In genomic region chr13:35947354-35948000, GRCm38 (mm10) we compare ENCODE assay signal across 9 mouse cellular contexts. TPM values are rescaled to one million over a fixed set of nuclear protein-coding genes. Genes with fewer than 3 reads are reported as not detected.
DNase-seq lines count a peak whose midpoint lies in the region; ATAC-seq and TF ChIP-seq lines count a peak whose summit lies in the region.
"Had no signal": no experiment of that assay in that cellular context is flagged by ENCODE, and none has a peak within 500 bp of the region (broad histone marks: within the 10 kb centered on the region; RNA-seq: fewer than 3 reads in every experiment).

No protein-coding gene starts in this region.

- no peak overlapping the region for H3K27ac ChIP-seq in kidney, postnatal 0 days
- no peak overlapping the region for H3K27ac ChIP-seq in liver, embryonic 13.5 days
- no peak overlapping the region for H3K27ac ChIP-seq in neural tube, embryonic 15.5 days (replicated peaks)
- H3K27ac ChIP-seq: heart, embryonic 15.5 days had no signal

- H3ac ChIP-seq in C2C12 (ENCODE audit: control insufficient read depth, insufficient read length, low read depth): no peak overlapping the region

- peak; percentile 76 for TF ChIP-seq CTCF in C2C12 (IDR thresholded peaks at IDR 0.05; ENCODE audit: control insufficient read depth, insufficient read depth, insufficient read length)
- TF ChIP-seq CTCF in kidney, postnatal 0 days (IDR thresholded peaks at IDR 0.05; ENCODE audit: low read depth): peak; percentile 96

- intact Hi-C loops in gastrocnemius, postnatal 14 days (cut with DNase I; ENCODE audit: low total_unique reads): loop anchor here (5.0 kb wide), 1 partner anchor 175 kb away; no protein-coding TSS in a partner anchor

- DNase-seq in adrenal gland, adult 8-10 months: peak; percentile 40
- DNase-seq in embryo, embryonic 10.5 days (ENCODE audit: low spot score): peak; percentile 90
- DNase-seq in gastrocnemius, postnatal 14 days: peak; percentile 74
- DNase-seq in kidney, postnatal 0 days (ENCODE audit: low spot score): peak; percentile 94
- DNase-seq in liver, embryonic 13.5 days: peak; percentile 46
- DNase-seq in testis, postnatal 10 days (ENCODE audit: low spot score): peak; percentile 90

- 22% methylated on average over 14 of the region's 14 CpGs for WGBS in kidney, postnatal 0 days
- 18% methylated on average over 14 of the region's 14 CpGs for WGBS in liver, embryonic 13.5 days (ENCODE audit: insufficient replicate concordance)
- 22% methylated on average over 14 of the region's 14 CpGs for WGBS in neural tube, embryonic 15.5 days

- H3K79me2 ChIP-seq in C2C12 (ENCODE audit: control insufficient read depth, insufficient read depth): no peaks in the 10 kb centered on the region

- H3K4me1 ChIP-seq in kidney, postnatal 0 days (replicated peaks; ENCODE audit: insufficient read depth, low read length): no peaks in the 10 kb centered on the region; the same call in 1 of the 2 replicates
- H3K4me1 ChIP-seq in liver, embryonic 13.5 days (replicated peaks): no peaks in the 10 kb centered on the region
- H3K4me1 ChIP-seq in neural tube, embryonic 15.5 days: no peaks in the 10 kb centered on the region
- H3K4me1 ChIP-seq: heart, embryonic 15.5 days had no signal

- H3K4me2 ChIP-seq in kidney, postnatal 0 days (ENCODE audit: low read length): no peak overlapping the region
- no peak overlapping the region for H3K4me2 ChIP-seq in liver, embryonic 13.5 days
- H3K4me2 ChIP-seq in neural tube, embryonic 15.5 days: no peak overlapping the region
- H3K4me2 ChIP-seq: heart, embryonic 15.5 days had no signal

- H3K4me3 ChIP-seq in C2C12 (ENCODE audit: insufficient read depth, poor library complexity, severe bottlenecking): no peak overlapping the region
- H3K4me3 ChIP-seq in kidney, postnatal 0 days (replicated peaks; ENCODE audit: low read depth, low read length): no peak overlapping the region
- no peak overlapping the region for H3K4me3 ChIP-seq in liver, embryonic 13.5 days (replicated peaks)
- no peak overlapping the region for H3K4me3 ChIP-seq in neural tube, embryonic 15.5 days (replicated peaks)
- H3K4me3 ChIP-seq: heart, embryonic 15.5 days had no signal

- H3K9me3 ChIP-seq in kidney, postnatal 0 days (replicated peaks; ENCODE audit: low read length): no peaks in the 10 kb centered on the region
- no peaks in the 10 kb centered on the region for H3K9me3 ChIP-seq in liver, embryonic 13.5 days (replicated peaks)
- no peaks in the 10 kb centered on the region for H3K9me3 ChIP-seq in neural tube, embryonic 15.5 days (replicated peaks)
- H3K9me3 ChIP-seq: heart, embryonic 15.5 days had no signal

- peaks cover 14% of the 10 kb centered on the region for H3K27me3 ChIP-seq in C2C12 (ENCODE audit: control insufficient read depth, insufficient read depth, insufficient read length)
- no peaks in the 10 kb centered on the region for H3K27me3 ChIP-seq in kidney, postnatal 0 days (ENCODE audit: insufficient read depth, low read length)
- no peaks in the 10 kb centered on the region for H3K27me3 ChIP-seq in liver, embryonic 13.5 days
- H3K27me3 ChIP-seq in neural tube, embryonic 15.5 days (replicated peaks): 0 out of 2 replicates have a peak, but pooled peaks cover 3% of the 10 kb centered on the region
- H3K27me3 ChIP-seq: heart, embryonic 15.5 days had no signal

- no peaks in the 10 kb centered on the region for H3K79me3 ChIP-seq in C2C12 (ENCODE audit: low read depth)

- H3K9ac ChIP-seq in kidney, postnatal 0 days (ENCODE audit: low read depth, low read length): no peak overlapping the region
- no peak overlapping the region for H3K9ac ChIP-seq in liver, embryonic 13.5 days
- H3K9ac ChIP-seq in neural tube, embryonic 15.5 days (replicated peaks): no peak overlapping the region
- H3K9ac ChIP-seq: heart, embryonic 15.5 days had no signal

- ATAC-seq in kidney, postnatal 0 days (replicated peaks; ENCODE audit: low FRiP score, low read depth): no peak
- ATAC-seq in liver, embryonic 13.5 days (ENCODE audit: low read depth): no peak
- ATAC-seq in neural tube, embryonic 15.5 days (ENCODE audit: low FRiP score): peak; percentile 74

- no peaks in the 10 kb centered on the region for H3K36me3 ChIP-seq in C2C12 (ENCODE audit: control insufficient read depth, insufficient read depth)
- no peaks in the 10 kb centered on the region for H3K36me3 ChIP-seq in kidney, postnatal 0 days (ENCODE audit: insufficient read depth, low read length)
- no peaks in the 10 kb centered on the region for H3K36me3 ChIP-seq in liver, embryonic 13.5 days
- H3K36me3 ChIP-seq in neural tube, embryonic 15.5 days: no peaks in the 10 kb centered on the region
- H3K36me3 ChIP-seq: heart, embryonic 15.5 days had no signal

TF ChIP-seq in C2C12, 6 proteins besides CTCF, POLR2A, EP300 and RAD21:
- no peak for TF ChIP-seq MAX (IDR thresholded peaks at IDR 0.05)
- TF ChIP-seq USF1 (IDR thresholded peaks at IDR 0.05; ENCODE audit: low read depth): no peak
- TF ChIP-seq CEBPB (IDR thresholded peaks at IDR 0.05; ENCODE audit: low read depth): no peak
- TF ChIP-seq MYOG (IDR thresholded peaks at IDR 0.05; ENCODE audit: control insufficient read depth, extremely low read depth, insufficient read length): no peak

RNA-seq across cellular contexts. Expression of gene Ppp1r3g, which starts 11.2 kb away (rescaled TPM):
- polyA plus RNA-seq in C2C12 (2012; fragmentation: generic; extraction: Trizol): not detected
- under 1 TPM; 0.19 to 0.43 (median 0.29) TPM for total RNA-seq in adrenal gland, adult 8-10 months (2022)
- total RNA-seq in gastrocnemius, postnatal 14 days (2021): not detected
- 0.13 and 0.29 TPM in 2 replicates for polyA plus RNA-seq in kidney, postnatal 0 days (2015; fragmentation: Nextera tagmentation; extraction: Ambion mirVana)
- 0.36 and 0.37 TPM in 2 replicates for polyA plus RNA-seq in liver, embryonic 13.5 days (2015; fragmentation: Nextera tagmentation; extraction: Ambion mirVana)
- polyA plus RNA-seq in neural tube, embryonic 15.5 days (2015; fragmentation: Nextera tagmentation; extraction: Ambion mirVana): 0.32 and 0.46 TPM in 2 replicates

RNA-seq across cellular contexts. Expression of gene Rpp40, which starts 41.3 kb away (rescaled TPM):
- polyA plus RNA-seq in C2C12 (2012; fragmentation: generic; extraction: Trizol): 14.9 TPM
- total RNA-seq in adrenal gland, adult 8-10 months (2022): 10 to 100 TPM; 13.0 to 17.8 (median 15.7) TPM
- 10 to 100 TPM; 12.4 to 15.8 TPM for total RNA-seq in gastrocnemius, postnatal 14 days (2021)
- 13.6 and 16.3 TPM in 2 replicates for polyA plus RNA-seq in kidney, postnatal 0 days (2015; fragmentation: Nextera tagmentation; extraction: Ambion mirVana)
- 13.8 and 15.8 TPM in 2 replicates for polyA plus RNA-seq in liver, embryonic 13.5 days (2015; fragmentation: Nextera tagmentation; extraction: Ambion mirVana)
- polyA plus RNA-seq in neural tube, embryonic 15.5 days (2015; fragmentation: Nextera tagmentation; extraction: Ambion mirVana): 7.9 and 12.0 TPM in 2 replicates

Comparison
In these comparisons a context has a peak if more than half of its experiments do, and no peak if none do; other contexts are left out.
1. DNase-seq: peak in every context shown above with its lines; median percentile 94 in kidney, postnatal 0 days; 90 in embryo, embryonic 10.5 days; 90 in testis, postnatal 10 days; 74 in gastrocnemius, postnatal 14 days; 46 in liver, embryonic 13.5 days; 40 in adrenal gland, adult 8-10 months.